Mouse (Mus musculus): ENCODE measurements around the gene Sdhc.
"Not testable (repeated sequence)": the region's sequence is repeated elsewhere in the genome, so short reads cannot be mapped to it uniquely, and the experiment has no call there.

DNA sequence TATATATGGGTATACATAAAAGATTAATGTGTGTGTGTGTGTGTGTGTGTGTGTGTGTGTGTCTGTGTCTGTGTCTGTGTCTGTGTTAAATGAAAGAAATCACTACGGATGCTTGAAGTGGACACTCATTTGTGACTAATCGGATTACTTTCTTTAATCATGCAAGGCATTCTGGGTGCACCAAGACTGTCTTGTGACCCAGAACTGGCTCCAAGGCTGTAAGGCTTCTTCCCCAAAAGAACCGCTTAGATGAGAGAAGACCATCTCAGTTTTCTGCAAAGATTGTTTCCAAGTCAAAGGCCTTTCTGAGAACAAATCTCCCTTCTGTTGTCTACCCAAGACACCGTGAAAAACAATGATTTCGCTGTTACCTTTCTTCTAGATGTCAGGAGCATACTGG lies 73.2 kb downstream of the Sdhc start:
- TF ChIP-seq CTCF (IDR thresholded peaks at IDR 0.05; ENCODE audit: control insufficient read depth, insufficient read depth, low read length); POLR2A (IDR thresholded peaks at IDR 0.05; ENCODE audit: borderline replicate concordance, control insufficient read depth, low read depth, low read length): not testable (repeated sequence)
